Mouse (Mus musculus) left cerebral cortex, postnatal 25 days (tissue): ENCODE measurements at regions not wholly inside any gene's neighbourhood (a gene's known extent, or its start where the extent isn't known, plus 50 kb on each side); places are given as distances from the start of the nearest gene placed in this dataset.

ENCODE experiments used
- DNase-seq, 2 experiments: peaks; one replicate each; pipeline ENCODE4 v3.0.0; 2022; ENCODE audit warnings: low spot score in 2 of 2, mixed read lengths in 1 of 2
- intact Hi-C: fragments of 180-260 bp; cut with DNase I; formaldehyde crosslinking; loops from one replicate; pipeline ENCODE4 v1.15.1; 2025

- intact Hi-C loops = no loop called here
Measured at GRCm38 (mm10) chr16:69125361-69125760, 738.2 kb downstream of the Speer2 start.

GRCm38 (mm10) chr16:69105331-69105730 is 758.2 kb downstream of the Speer2 start:
- DNase-seq = no peak
- intact Hi-C loops = no loop called here

More at GRCm38 (mm10) chr16:69125361-69125760, 738.2 kb downstream of the Speer2 start:
- DNase-seq = no peak

GRCm38 (mm10) chr16:69093083-69093482 is 770.5 kb downstream of the Speer2 start:
- intact Hi-C loops = no loop called here

GRCm38 (mm10) chr16:69051124-69051523 is 812.4 kb downstream of the Speer2 start:
- intact Hi-C loops = no loop called here
- DNase-seq = no peak

More at GRCm38 (mm10) chr16:69093083-69093482, 770.5 kb downstream of the Speer2 start:
- DNase-seq = peak in 1 of 2 experiments; percentile 55
